Mouse (Mus musculus): ENCODE results near the gene Irgm2. TPM values are rescaled to one million over a fixed set of nuclear protein-coding genes. Genes with fewer than 3 reads are reported as not detected.
"Not testable (repeated sequence)": the region's sequence is repeated elsewhere in the genome, so short reads cannot be mapped to it uniquely, and the experiment has no call there.

The Irgm2 gene
- polyA plus RNA-seq, 1 experiment from 2014 or later, result 2.4 TPM

DNA sequence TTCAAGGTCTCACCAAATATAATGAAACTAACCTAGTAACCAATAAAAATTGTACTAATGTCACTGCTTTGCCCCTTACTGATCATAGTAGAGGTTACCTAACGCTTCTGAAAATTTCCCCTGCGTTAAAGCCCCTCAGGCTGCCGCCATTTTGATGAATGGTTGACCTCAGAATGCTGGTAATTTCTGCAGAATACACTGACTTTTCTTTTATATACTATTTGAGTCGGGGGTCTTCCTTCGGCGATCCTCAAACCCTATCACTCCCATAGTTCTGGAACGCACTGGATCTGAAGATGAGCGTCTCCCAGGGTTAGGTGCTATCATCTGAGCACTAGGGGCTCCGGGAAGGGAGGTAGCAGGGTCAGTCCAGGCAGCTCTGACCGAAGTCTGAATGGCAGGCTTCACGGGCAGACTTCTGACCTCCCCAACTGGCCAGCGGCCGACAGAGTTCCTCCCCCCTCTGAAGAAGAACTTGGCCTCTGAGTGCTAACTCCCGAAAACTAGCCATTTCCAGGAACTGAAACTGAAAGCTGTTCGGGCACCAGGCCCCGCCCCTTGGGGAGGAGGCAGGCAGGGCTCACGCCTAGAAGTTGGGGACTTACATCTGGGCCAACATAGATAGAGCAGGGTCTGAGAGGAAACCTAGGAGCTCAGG, 15.1 kb downstream of the Irgm2 start:
- Histone ChIP-seq H3K9ac (peak overlapping the region; percentile 48), H3K4me1 (peaks cover 6% of the 10 kb centered on the region; the same call in 1 of the 2 replicates), H3K4me3 (peak overlapping the region; percentile 61), H3K36me3 (no peaks in the 10 kb centered on the region), H3K9me3 (no peaks in the 10 kb centered on the region), H3K4me2 (peak overlapping the region; percentile 65), H3K27ac (peak overlapping the region; percentile 41; the same call in 1 of the 2 replicates), H3K27me3 (no peaks in the 10 kb centered on the region)
- peak; percentile 85 for ATAC-seq (ENCODE audit: borderline replicate concordance, extremely low read depth, low FRiP score, low TSS enrichment)
- WGBS, result 26% methylated on average over 17 of the region's 17 CpGs

- H3K9me3 ChIP-seq; H3K27me3 ChIP-seq; H3K9ac ChIP-seq; ATAC-seq (ENCODE audit: borderline replicate concordance, extremely low read depth, low FRiP score, low TSS enrichment); H3K36me3 ChIP-seq; H3K4me1 ChIP-seq; H3K27ac ChIP-seq: not testable (repeated sequence)
- Histone ChIP-seq H3K4me3 (peak overlapping the region; percentile 61), H3K4me2 (peak overlapping the region; percentile 65)
- WGBS, result 4% methylated on average over 1 of the region's 3 CpGs
These were observed 15.6 kb downstream of the Irgm2 start for GRCm38 (mm10) chr11:58215049-58215430.

DNA sequence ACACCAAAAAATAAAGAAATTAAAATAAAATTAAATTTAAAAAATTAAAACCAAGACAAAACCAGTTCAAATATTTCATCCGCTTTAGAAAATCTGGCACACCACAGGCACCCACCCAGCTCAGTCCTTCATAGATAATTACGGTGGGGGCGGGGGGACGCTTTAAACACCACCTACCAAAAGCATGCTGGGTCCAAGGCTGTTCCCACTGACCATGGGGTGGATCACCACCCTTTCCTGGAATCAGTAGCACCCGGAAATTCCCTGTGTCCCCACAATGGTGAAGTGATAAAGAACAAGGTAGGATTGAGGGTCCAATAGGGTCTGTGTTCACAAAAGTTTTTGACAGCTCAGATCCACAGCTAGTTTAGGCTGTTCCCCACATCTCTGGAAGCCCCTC, 16.4 kb downstream of the Irgm2 start:
- no peaks in the 10 kb centered on the region for H3K36me3 ChIP-seq
- no peak overlapping the region; the same call in 1 of the 2 replicates for H3K4me2 ChIP-seq
- no peak overlapping the region for H3K27ac ChIP-seq
- peaks cover 6% of the 10 kb centered on the region; the same call in 1 of the 2 replicates for H3K4me1 ChIP-seq
- no peaks in the 10 kb centered on the region for H3K9me3 ChIP-seq
- WGBS, result 67% methylated on average over 5 of the region's 5 CpGs
- H3K27me3 ChIP-seq, result no peaks in the 10 kb centered on the region
- ATAC-seq (ENCODE audit: borderline replicate concordance, extremely low read depth, low FRiP score, low TSS enrichment), result no peak
- no peak overlapping the region for H3K4me3 ChIP-seq
- H3K9ac ChIP-seq, result no peak overlapping the region

- no peaks in the 10 kb centered on the region for H3K36me3 ChIP-seq
- peaks cover 6% of the 10 kb centered on the region; the same call in 1 of the 2 replicates for H3K4me1 ChIP-seq
- no peaks in the 10 kb centered on the region for H3K9me3 ChIP-seq
- no peak overlapping the region for H3K27ac ChIP-seq
- no peak overlapping the region for H3K9ac ChIP-seq
- no peaks in the 10 kb centered on the region for H3K27me3 ChIP-seq
- ATAC-seq (ENCODE audit: borderline replicate concordance, extremely low read depth, low FRiP score, low TSS enrichment), result no peak
- H3K4me3 ChIP-seq, result no peak overlapping the region
- WGBS, result 70% methylated on average over 6 of the region's 6 CpGs
- H3K4me2 ChIP-seq, result no peak overlapping the region
These were observed 17.4 kb downstream of the Irgm2 start for GRCm38 (mm10) chr11:58216823-58217222.

DNA sequence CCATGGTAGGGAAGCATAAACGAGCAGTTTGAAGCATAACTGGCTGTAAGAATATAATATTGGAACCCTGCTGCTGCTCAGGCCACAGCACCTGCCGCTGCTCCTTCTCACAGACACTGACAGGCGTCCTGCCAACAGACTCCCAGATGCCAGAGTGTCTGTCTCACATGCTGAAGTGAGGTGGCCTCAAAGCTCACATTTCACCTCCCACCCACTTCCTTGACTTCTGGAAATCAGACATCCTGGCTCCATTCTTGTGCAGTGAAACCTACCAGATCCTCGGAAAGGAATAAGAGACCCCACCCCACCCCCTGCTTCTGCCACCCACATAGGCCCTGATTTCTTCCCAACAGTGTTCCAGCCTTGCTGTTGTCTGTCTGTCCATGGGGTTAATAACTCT, 24.3 kb downstream of the Irgm2 start:
- no peak overlapping the region for H3K27ac ChIP-seq
- H3K36me3 ChIP-seq, result no peaks in the 10 kb centered on the region
- no peak overlapping the region for H3K4me3 ChIP-seq
- H3K27me3 ChIP-seq, result no peaks in the 10 kb centered on the region
- WGBS, result 12% methylated on average over 4 of the region's 4 CpGs
- H3K4me2 ChIP-seq, result no peak overlapping the region
- no peak for ATAC-seq (ENCODE audit: borderline replicate concordance, extremely low read depth, low FRiP score, low TSS enrichment)
- H3K4me1 ChIP-seq, result peaks cover 10% of the 10 kb centered on the region; the same call in 1 of the 2 replicates
- H3K9ac ChIP-seq, result no peak overlapping the region
- H3K9me3 ChIP-seq, result no peaks in the 10 kb centered on the region

GRCm38 (mm10) chr11:58224313-58224712, 24.9 kb downstream of the Irgm2 start:
- Histone ChIP-seq H3K4me2 (no peak overlapping the region), H3K9me3 (no peaks in the 10 kb centered on the region), H3K4me3 (no peak overlapping the region), H3K27ac (no peak overlapping the region), H3K36me3 (no peaks in the 10 kb centered on the region), H3K9ac (no peak overlapping the region; the same call in 1 of the 2 replicates), H3K27me3 (no peaks in the 10 kb centered on the region), H3K4me1 (peaks cover 10% of the 10 kb centered on the region; the same call in 1 of the 2 replicates)
- ATAC-seq (ENCODE audit: borderline replicate concordance, extremely low read depth, low FRiP score, low TSS enrichment), result no peak
- 27% methylated on average over 7 of the region's 7 CpGs for WGBS

GRCm38 (mm10) chr11:58224872-58225271, 25.5 kb downstream of the Irgm2 start:
- not testable (repeated sequence) for H3K27me3 ChIP-seq; H3K36me3 ChIP-seq; H3K4me3 ChIP-seq; H3K27ac ChIP-seq; H3K9ac ChIP-seq; H3K9me3 ChIP-seq; ATAC-seq (ENCODE audit: borderline replicate concordance, extremely low read depth, low FRiP score, low TSS enrichment); H3K4me2 ChIP-seq
- 58% methylated on average over 2 of the region's 2 CpGs for WGBS
- peaks cover 10% of the 10 kb centered on the region; the same call in 1 of the 2 replicates for H3K4me1 ChIP-seq

GRCm38 (mm10) chr11:58225655-58226054, 26.2 kb downstream of the Irgm2 start:
- H3K36me3 ChIP-seq, result no peaks in the 10 kb centered on the region
- no peak overlapping the region for H3K27ac ChIP-seq
- no peaks in the 10 kb centered on the region for H3K27me3 ChIP-seq
- no peak overlapping the region for H3K4me3 ChIP-seq
- H3K4me2 ChIP-seq, result no peak overlapping the region
- H3K4me1 ChIP-seq, result peaks cover 10% of the 10 kb centered on the region; the same call in 1 of the 2 replicates
- no peaks in the 10 kb centered on the region for H3K9me3 ChIP-seq
- no peak overlapping the region for H3K9ac ChIP-seq
- no peak for ATAC-seq (ENCODE audit: borderline replicate concordance, extremely low read depth, low FRiP score, low TSS enrichment)
- WGBS, result 2% methylated on average over 5 of the region's 5 CpGs

DNA sequence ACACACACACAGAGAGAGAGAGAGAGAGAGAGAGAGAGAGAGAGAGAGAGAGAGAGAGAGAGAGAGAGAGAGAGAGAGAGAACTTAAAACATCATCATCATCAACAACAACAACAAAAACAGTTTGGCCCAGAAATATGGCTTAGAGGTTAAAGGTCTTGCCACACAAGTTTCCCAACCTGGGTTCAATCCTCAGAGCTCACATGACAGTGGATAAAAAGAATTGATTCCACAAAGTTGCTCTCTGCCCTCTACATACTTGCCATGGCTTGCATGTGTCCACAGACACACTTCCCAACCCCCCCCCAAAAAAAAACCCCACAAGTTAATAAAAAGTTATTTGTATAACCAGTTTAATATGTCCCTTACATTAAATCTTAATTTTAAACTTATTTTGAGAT, 27.0 kb downstream of the Irgm2 start:
- ATAC-seq (ENCODE audit: borderline replicate concordance, extremely low read depth, low FRiP score, low TSS enrichment), result no peak
- Histone ChIP-seq H3K9ac (no peak overlapping the region), H3K4me3 (no peak overlapping the region), H3K9me3 (no peaks in the 10 kb centered on the region), H3K36me3 (no peaks in the 10 kb centered on the region), H3K4me2 (no peak overlapping the region), H3K27ac (no peak overlapping the region), H3K4me1 (peaks cover 10% of the 10 kb centered on the region; the same call in 1 of the 2 replicates), H3K27me3 (no peaks in the 10 kb centered on the region)

DNA sequence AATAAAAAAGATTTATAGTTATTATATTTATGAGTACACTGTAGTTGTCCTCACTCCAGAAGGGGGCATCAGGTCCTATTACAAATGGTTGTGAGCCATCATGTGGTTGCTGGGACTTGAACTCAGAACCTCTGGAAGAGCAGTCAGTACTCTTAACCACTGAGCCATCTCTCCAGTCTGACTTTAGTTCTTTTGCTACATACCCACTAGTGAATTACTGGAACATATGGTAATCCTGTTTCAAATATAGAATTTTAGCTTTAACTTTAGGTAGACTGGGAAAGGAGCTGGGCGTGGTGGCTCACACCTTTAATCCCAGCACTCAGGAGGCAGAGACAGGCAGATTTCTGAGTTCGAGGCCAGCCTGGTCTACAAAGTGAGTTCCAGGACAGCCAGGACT, 28.6 kb downstream of the Irgm2 start:
- not testable (repeated sequence) for H3K36me3 ChIP-seq; H3K4me2 ChIP-seq; H3K4me3 ChIP-seq; H3K27me3 ChIP-seq; H3K9me3 ChIP-seq; ATAC-seq (ENCODE audit: borderline replicate concordance, extremely low read depth, low FRiP score, low TSS enrichment); H3K27ac ChIP-seq; H3K9ac ChIP-seq
- peaks cover 10% of the 10 kb centered on the region; the same call in 1 of the 2 replicates for H3K4me1 ChIP-seq
- 71% methylated on average over 2 of the region's 2 CpGs for WGBS

DNA sequence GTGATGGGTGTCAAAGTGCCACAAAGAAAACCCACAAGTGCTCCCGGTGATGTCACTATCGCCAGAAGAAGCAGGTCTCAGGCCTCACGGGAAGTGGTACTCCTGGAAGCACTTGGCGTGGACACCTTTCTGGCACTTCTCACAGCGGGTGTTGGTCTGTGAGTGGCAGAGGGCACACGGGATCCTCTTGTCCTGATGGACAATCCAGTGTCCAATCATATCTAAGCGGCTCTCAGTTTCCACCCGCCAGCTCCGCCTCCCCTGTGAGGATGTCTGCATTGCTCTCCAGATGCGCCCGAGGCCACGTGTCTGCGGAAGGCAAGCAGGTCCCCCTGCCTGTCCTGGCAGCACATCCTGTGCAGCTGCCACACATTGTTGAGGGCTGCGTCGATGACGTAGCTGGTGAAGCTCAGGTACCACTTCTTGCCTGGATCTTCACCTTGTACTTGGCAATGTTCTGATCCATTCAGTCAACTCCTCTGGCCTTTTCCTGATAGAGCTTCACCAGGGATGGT, 31.0 kb downstream of the Irgm2 start:
- no peaks in the 10 kb centered on the region for H3K27me3 ChIP-seq
- H3K4me1 ChIP-seq, result peaks cover 3% of the 10 kb centered on the region; the same call in 1 of the 2 replicates
- no peak overlapping the region for H3K4me3 ChIP-seq
- ATAC-seq (ENCODE audit: borderline replicate concordance, extremely low read depth, low FRiP score, low TSS enrichment), result no peak
- no peak overlapping the region for H3K27ac ChIP-seq
- H3K9me3 ChIP-seq, result no peaks in the 10 kb centered on the region
- H3K9ac ChIP-seq, result no peak overlapping the region
- no peak overlapping the region for H3K4me2 ChIP-seq
- H3K36me3 ChIP-seq, result no peaks in the 10 kb centered on the region
- 56% methylated on average over 16 of the region's 16 CpGs for WGBS

DNA sequence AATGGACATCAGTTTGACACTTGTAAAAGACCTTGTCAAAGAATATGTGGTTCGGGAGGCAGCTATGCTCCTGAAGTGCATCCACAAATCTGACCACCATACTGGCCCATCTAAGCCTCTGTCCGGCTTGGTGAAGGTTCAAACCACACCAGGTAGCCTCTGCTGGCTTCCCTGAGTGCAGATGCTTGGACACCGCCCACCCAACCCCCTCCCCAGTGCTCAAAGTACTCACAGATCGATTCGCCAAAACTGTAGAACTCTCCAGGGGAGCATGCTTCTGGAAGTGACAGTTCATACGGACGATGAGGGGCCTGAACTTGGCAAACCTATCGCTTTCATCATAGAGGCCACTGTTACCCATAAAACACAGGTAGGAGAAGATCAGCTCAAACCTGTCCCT, 31.7 kb downstream of the Irgm2 start:
- WGBS, result 79% methylated on average over 8 of the region's 8 CpGs
- H3K36me3 ChIP-seq, result no peaks in the 10 kb centered on the region
- no peak for ATAC-seq (ENCODE audit: borderline replicate concordance, extremely low read depth, low FRiP score, low TSS enrichment)
- H3K27ac ChIP-seq, result no peak overlapping the region
- no peak overlapping the region for H3K9ac ChIP-seq
- H3K27me3 ChIP-seq, result no peaks in the 10 kb centered on the region
- H3K9me3 ChIP-seq, result no peaks in the 10 kb centered on the region
- no peak overlapping the region for H3K4me2 ChIP-seq
- H3K4me1 ChIP-seq, result no peaks in the 10 kb centered on the region
- no peak overlapping the region for H3K4me3 ChIP-seq

All from lung, embryonic 15.5 days (tissue).